Mouse (Mus musculus): ENCODE data around the gene Anxa2. TPM values are rescaled to one million over a fixed set of nuclear protein-coding genes. Genes with fewer than 3 reads are reported as not detected.

Anxa2 gene
- polyA plus RNA-seq, 1 experiment from 2014 or later, result 105 TPM

- no peaks in the 10 kb centered on the region for H3K9me3 ChIP-seq (ENCODE audit: control insufficient read depth, low read length)
- ATAC-seq (ENCODE audit: low FRiP score, low TSS enrichment) (no peak), DNase-seq (no peak)
- no peaks in the 10 kb centered on the region for H3K36me3 ChIP-seq (ENCODE audit: control insufficient read depth, insufficient read depth, low read length)
- H3K4me1 ChIP-seq (ENCODE audit: control insufficient read depth, insufficient read depth, low read length), result peaks cover 13% of the 10 kb centered on the region
- H3K27me3 ChIP-seq (ENCODE audit: control insufficient read depth, insufficient read depth, low read length), result no peaks in the 10 kb centered on the region
- H3K4me3 ChIP-seq (replicated peaks; ENCODE audit: low read depth, low read length), result no peak overlapping the region
- no peak overlapping the region for H3K9ac ChIP-seq (replicated peaks; ENCODE audit: low read length)
- no peak overlapping the region for H3K4me2 ChIP-seq (ENCODE audit: low read length)
- H3K27ac ChIP-seq (replicated peaks; ENCODE audit: low read depth, low read length), result no peak overlapping the region
- 71% methylated on average over 10 of the region's 10 CpGs for WGBS
Observed at GRCm38 (mm10) chr9:69467310-69467939, 14.0 kb downstream of the Anxa2 start.

GRCm38 (mm10) chr9:69468991-69469390, 15.6 kb downstream of the Anxa2 start:
- Histone ChIP-seq H3K27ac (replicated peaks; ENCODE audit: low read depth, low read length) (0 out of 2 replicates have a peak overlapping the region, but pooled peaks have one; percentile 37), H3K27me3 (ENCODE audit: control insufficient read depth, insufficient read depth, low read length) (no peaks in the 10 kb centered on the region), H3K9me3 (ENCODE audit: control insufficient read depth, low read length) (no peaks in the 10 kb centered on the region), H3K36me3 (ENCODE audit: control insufficient read depth, insufficient read depth, low read length) (no peaks in the 10 kb centered on the region), H3K4me1 (ENCODE audit: control insufficient read depth, insufficient read depth, low read length) (peaks cover 13% of the 10 kb centered on the region), H3K4me2 (ENCODE audit: low read length) (peak overlapping the region; percentile 6; the same call in 1 of the 2 replicates), H3K9ac (replicated peaks; ENCODE audit: low read length) (0 out of 2 replicates have a peak overlapping the region, but pooled peaks have one; percentile 1), H3K4me3 (replicated peaks; ENCODE audit: low read depth, low read length) (no peak overlapping the region)
- WGBS, result 4% methylated on average over 9 of the region's 9 CpGs
- ATAC-seq (ENCODE audit: low FRiP score, low TSS enrichment), result peak; percentile 67; the same call in 1 of the 2 replicates
- DNase-seq, result peak; percentile 79

GRCm38 (mm10) chr9:69470362-69470761, 16.9 kb downstream of the Anxa2 start:
- H3K4me3 ChIP-seq (replicated peaks; ENCODE audit: low read depth, low read length), result no peak overlapping the region
- H3K9ac ChIP-seq (replicated peaks; ENCODE audit: low read length), result no peak overlapping the region
- ATAC-seq (ENCODE audit: low FRiP score, low TSS enrichment), result no peak
- no peak overlapping the region for H3K4me2 ChIP-seq (ENCODE audit: low read length)
- H3K9me3 ChIP-seq (ENCODE audit: control insufficient read depth, low read length), result no peaks in the 10 kb centered on the region
- no peaks in the 10 kb centered on the region for H3K36me3 ChIP-seq (ENCODE audit: control insufficient read depth, insufficient read depth, low read length)
- H3K27me3 ChIP-seq (ENCODE audit: control insufficient read depth, insufficient read depth, low read length), result no peaks in the 10 kb centered on the region
- DNase-seq, result no peak
- 73% methylated on average over 5 of the region's 5 CpGs for WGBS
- H3K4me1 ChIP-seq (ENCODE audit: control insufficient read depth, insufficient read depth, low read length), result peaks cover 13% of the 10 kb centered on the region
- no peak overlapping the region for H3K27ac ChIP-seq (replicated peaks; ENCODE audit: low read depth, low read length)

GRCm38 (mm10) chr9:69470921-69471320, 17.5 kb downstream of the Anxa2 start:
- DNase-seq (peak; percentile 14), ATAC-seq (ENCODE audit: low FRiP score, low TSS enrichment) (no peak)
- Histone ChIP-seq H3K27me3 (ENCODE audit: control insufficient read depth, insufficient read depth, low read length) (no peaks in the 10 kb centered on the region), H3K4me3 (replicated peaks; ENCODE audit: low read depth, low read length) (no peak overlapping the region), H3K9ac (replicated peaks; ENCODE audit: low read length) (no peak overlapping the region), H3K4me2 (ENCODE audit: low read length) (no peak overlapping the region), H3K27ac (replicated peaks; ENCODE audit: low read depth, low read length) (no peak overlapping the region), H3K4me1 (ENCODE audit: control insufficient read depth, insufficient read depth, low read length) (peaks cover 13% of the 10 kb centered on the region), H3K36me3 (ENCODE audit: control insufficient read depth, insufficient read depth, low read length) (no peaks in the 10 kb centered on the region), H3K9me3 (ENCODE audit: control insufficient read depth, low read length) (no peaks in the 10 kb centered on the region)
- 17% methylated on average over 6 of the region's 6 CpGs for WGBS

- Histone ChIP-seq H3K27me3 (ENCODE audit: control insufficient read depth, insufficient read depth, low read length) (no peaks in the 10 kb centered on the region), H3K4me3 (replicated peaks; ENCODE audit: low read depth, low read length) (no peak overlapping the region), H3K9me3 (ENCODE audit: control insufficient read depth, low read length) (no peaks in the 10 kb centered on the region), H3K4me2 (ENCODE audit: low read length) (no peak overlapping the region), H3K36me3 (ENCODE audit: control insufficient read depth, insufficient read depth, low read length) (no peaks in the 10 kb centered on the region), H3K4me1 (ENCODE audit: control insufficient read depth, insufficient read depth, low read length) (peaks cover 13% of the 10 kb centered on the region), H3K27ac (replicated peaks; ENCODE audit: low read depth, low read length) (no peak overlapping the region), H3K9ac (replicated peaks; ENCODE audit: low read length) (no peak overlapping the region)
- DNase-seq, result peak; percentile 39
- ATAC-seq (ENCODE audit: low FRiP score, low TSS enrichment), result no peak
- whole genome bisulfite sequencing, result 91% methylated on average over 6 of the region's 6 CpGs
Observed at GRCm38 (mm10) chr9:69472724-69473123, 19.3 kb downstream of the Anxa2 start.

- Histone ChIP-seq H3K9me3 (ENCODE audit: control insufficient read depth, low read length) (no peaks in the 10 kb centered on the region), H3K9ac (replicated peaks; ENCODE audit: low read length) (no peak overlapping the region), H3K27me3 (ENCODE audit: control insufficient read depth, insufficient read depth, low read length) (no peaks in the 10 kb centered on the region), H3K4me1 (ENCODE audit: control insufficient read depth, insufficient read depth, low read length) (0 out of 2 replicates have a peak, but pooled peaks cover 3% of the 10 kb centered on the region), H3K27ac (replicated peaks; ENCODE audit: low read depth, low read length) (no peak overlapping the region), H3K4me2 (ENCODE audit: low read length) (no peak overlapping the region), H3K4me3 (replicated peaks; ENCODE audit: low read depth, low read length) (no peak overlapping the region), H3K36me3 (ENCODE audit: control insufficient read depth, insufficient read depth, low read length) (no peaks in the 10 kb centered on the region)
- ATAC-seq (ENCODE audit: low FRiP score, low TSS enrichment) (no peak), DNase-seq (no peak)
- 87% methylated on average over 6 of the region's 6 CpGs for WGBS
Observed at GRCm38 (mm10) chr9:69475873-69476272, 22.5 kb downstream of the Anxa2 start.

GRCm38 (mm10) chr9:69477195-69477823, 23.9 kb downstream of the Anxa2 start:
- Histone ChIP-seq H3K9me3 (ENCODE audit: control insufficient read depth, low read length) (no peaks in the 10 kb centered on the region), H3K9ac (replicated peaks; ENCODE audit: low read length) (no peak overlapping the region), H3K4me1 (ENCODE audit: control insufficient read depth, insufficient read depth, low read length) (no peaks in the 10 kb centered on the region), H3K36me3 (ENCODE audit: control insufficient read depth, insufficient read depth, low read length) (no peaks in the 10 kb centered on the region), H3K27ac (replicated peaks; ENCODE audit: low read depth, low read length) (no peak overlapping the region), H3K4me3 (replicated peaks; ENCODE audit: low read depth, low read length) (no peak overlapping the region), H3K27me3 (ENCODE audit: control insufficient read depth, insufficient read depth, low read length) (no peaks in the 10 kb centered on the region), H3K4me2 (ENCODE audit: low read length) (no peak overlapping the region)
- 65% methylated on average over 14 of the region's 14 CpGs for WGBS
- DNase-seq, result no peak
- ATAC-seq (ENCODE audit: low FRiP score, low TSS enrichment), result no peak

GRCm38 (mm10) chr9:69477824-69478222, 24.4 kb downstream of the Anxa2 start:
- 79% methylated on average over 6 of the region's 6 CpGs for WGBS
- Histone ChIP-seq H3K27me3 (ENCODE audit: control insufficient read depth, insufficient read depth, low read length) (no peaks in the 10 kb centered on the region), H3K4me2 (ENCODE audit: low read length) (no peak overlapping the region), H3K9me3 (ENCODE audit: control insufficient read depth, low read length) (no peaks in the 10 kb centered on the region), H3K9ac (replicated peaks; ENCODE audit: low read length) (no peak overlapping the region), H3K4me1 (ENCODE audit: control insufficient read depth, insufficient read depth, low read length) (no peaks in the 10 kb centered on the region), H3K4me3 (replicated peaks; ENCODE audit: low read depth, low read length) (no peak overlapping the region), H3K27ac (replicated peaks; ENCODE audit: low read depth, low read length) (no peak overlapping the region), H3K36me3 (ENCODE audit: control insufficient read depth, insufficient read depth, low read length) (no peaks in the 10 kb centered on the region)
- no peak for ATAC-seq (ENCODE audit: low FRiP score, low TSS enrichment)
- DNase-seq, result no peak

GRCm38 (mm10) chr9:69480344-69480743, 26.9 kb downstream of the Anxa2 start:
- no peaks in the 10 kb centered on the region for H3K27me3 ChIP-seq (ENCODE audit: control insufficient read depth, insufficient read depth, low read length)
- no peaks in the 10 kb centered on the region for H3K9me3 ChIP-seq (ENCODE audit: control insufficient read depth, low read length)
- no peak overlapping the region for H3K27ac ChIP-seq (replicated peaks; ENCODE audit: low read depth, low read length)
- no peaks in the 10 kb centered on the region for H3K4me1 ChIP-seq (ENCODE audit: control insufficient read depth, insufficient read depth, low read length)
- H3K4me2 ChIP-seq (ENCODE audit: low read length), result no peak overlapping the region
- no peak overlapping the region for H3K4me3 ChIP-seq (replicated peaks; ENCODE audit: low read depth, low read length)
- DNase-seq (peak; percentile 94), ATAC-seq (ENCODE audit: low FRiP score, low TSS enrichment) (no peak)
- no peaks in the 10 kb centered on the region for H3K36me3 ChIP-seq (ENCODE audit: control insufficient read depth, insufficient read depth, low read length)
- H3K9ac ChIP-seq (replicated peaks; ENCODE audit: low read length), result no peak overlapping the region
- WGBS, result 2% methylated on average over 1 of the region's 1 CpGs
